Mouse (Mus musculus) kidney, adult 8-10 months (tissue): ENCODE data around the gene Nudt9.

Source experiments
- DNase-seq, 2 experiments: peaks; one replicate each; pipeline ENCODE4 v3.0.0; 2022

Nudt9 gene

GRCm38 (mm10) chr5:104039154-104039932, 6.8 kb upstream of the Nudt9 start:
- DNase-seq = peak; percentile 45 to 81

- DNase-seq = no peak
Observed at GRCm38 (mm10) chr5:104042906-104043305, 3.2 kb upstream of the Nudt9 start.

GRCm38 (mm10) chr5:104043704-104044103, 2.4 kb upstream of the Nudt9 start:
- DNase-seq = no peak

GRCm38 (mm10) chr5:104047200-104048105, 1.3 kb downstream of the Nudt9 start:
- no peak for DNase-seq

GRCm38 (mm10) chr5:104048139-104048538, 2.0 kb downstream of the Nudt9 start:
- DNase-seq = no peak

GRCm38 (mm10) chr5:104052956-104053355, 6.8 kb downstream of the Nudt9 start:
- DNase-seq = no peak

- no peak for DNase-seq
Observed at GRCm38 (mm10) chr5:104054938-104055337, 8.8 kb downstream of the Nudt9 start.

GRCm38 (mm10) chr5:104055816-104056215, 9.7 kb downstream of the Nudt9 start:
- no peak for DNase-seq

GRCm38 (mm10) chr5:104056295-104056694, 10.2 kb downstream of the Nudt9 start:
- DNase-seq = no peak

GRCm38 (mm10) chr5:104058021-104058420, 11.9 kb downstream of the Nudt9 start:
- DNase-seq = peak in 1 of 2 experiments; percentile 51

GRCm38 (mm10) chr5:104059628-104060027, 13.5 kb downstream of the Nudt9 start:
- DNase-seq = no peak

- no peak for DNase-seq
Observed at GRCm38 (mm10) chr5:104060429-104060828, 14.3 kb downstream of the Nudt9 start.

GRCm38 (mm10) chr5:104061936-104062772, 16.0 kb downstream of the Nudt9 start:
- DNase-seq = no peak

- no peak for DNase-seq
Observed at GRCm38 (mm10) chr5:104062773-104063551, 16.9 kb downstream of the Nudt9 start.

- DNase-seq = no peak
Observed at GRCm38 (mm10) chr5:104068751-104069150, 22.6 kb downstream of the Nudt9 start.

- no peak for DNase-seq
Observed at GRCm38 (mm10) chr5:104071048-104071447, 24.9 kb downstream of the Nudt9 start.

- DNase-seq = no peak
Observed at GRCm38 (mm10) chr5:104072272-104072886, 26.3 kb downstream of the Nudt9 start.

GRCm38 (mm10) chr5:104073602-104074001, 27.5 kb downstream of the Nudt9 start:
- DNase-seq = no peak

- DNase-seq = peak; percentile 48 to 58
Observed at GRCm38 (mm10) chr5:104074388-104074787, 28.3 kb downstream of the Nudt9 start.

- DNase-seq = no peak
Observed at GRCm38 (mm10) chr5:104076361-104076760, 30.3 kb downstream of the Nudt9 start.

GRCm38 (mm10) chr5:104077508-104077907, 31.4 kb downstream of the Nudt9 start, which contains the start of gene Gm17660:
Gm17660 (minus strand) TSS chr5:104077608.
- DNase-seq = no peak
